Mouse (Mus musculus) heart, postnatal 0 days (tissue): ENCODE measurements at regions not wholly inside any gene's neighbourhood (a gene's known extent, or its start where the extent isn't known, plus 50 kb on each side); places are given as distances from the start of the nearest gene placed in this dataset.

ENCODE experiments used
- CTCF ChIP-seq: IDR thresholded peaks from 2 replicates; pipeline ENCODE4 v1.5.1; 2016; ENCODE audit warnings: antibody characterized with exemption, control low read depth, low read depth
- EP300 ChIP-seq: IDR thresholded peaks from 2 replicates; pipeline ENCODE4 v1.6.1; 2016; ENCODE audit warnings: antibody characterized with exemption, low read depth

DNA sequence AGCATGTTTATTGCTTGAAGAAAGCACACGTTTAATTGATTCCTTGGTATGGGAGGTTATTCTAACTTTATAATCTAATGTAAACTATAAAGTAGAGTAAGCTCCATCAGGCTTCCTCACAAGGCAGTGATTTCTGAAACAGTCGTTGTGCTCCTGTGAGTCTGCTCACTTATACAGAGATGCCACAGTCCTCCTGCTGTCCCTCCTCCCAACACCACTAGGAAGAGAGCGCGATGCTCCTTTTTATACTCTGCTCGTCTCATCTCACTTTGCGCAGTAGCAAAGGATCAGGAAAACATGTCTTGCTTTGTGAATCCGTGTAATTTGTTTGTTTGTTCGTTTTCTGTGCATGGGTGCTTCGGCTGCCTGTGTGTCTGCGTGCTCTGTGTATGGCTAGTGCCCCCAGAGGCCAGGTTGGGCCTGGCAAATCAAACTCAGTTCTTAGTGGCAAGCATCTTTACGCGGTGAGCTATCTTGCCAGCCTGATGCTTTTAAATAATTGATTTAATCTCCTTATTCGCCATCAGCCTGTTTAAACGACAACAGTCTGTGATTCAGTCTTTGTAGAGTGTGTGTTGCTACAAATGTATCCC, 1575.5 kb upstream of the Gulo start:
- TF ChIP-seq CTCF = peak; percentile 39
- TF ChIP-seq EP300 = no peak
